Mouse (Mus musculus): ENCODE measurements around the gene Lipe.

DNA sequence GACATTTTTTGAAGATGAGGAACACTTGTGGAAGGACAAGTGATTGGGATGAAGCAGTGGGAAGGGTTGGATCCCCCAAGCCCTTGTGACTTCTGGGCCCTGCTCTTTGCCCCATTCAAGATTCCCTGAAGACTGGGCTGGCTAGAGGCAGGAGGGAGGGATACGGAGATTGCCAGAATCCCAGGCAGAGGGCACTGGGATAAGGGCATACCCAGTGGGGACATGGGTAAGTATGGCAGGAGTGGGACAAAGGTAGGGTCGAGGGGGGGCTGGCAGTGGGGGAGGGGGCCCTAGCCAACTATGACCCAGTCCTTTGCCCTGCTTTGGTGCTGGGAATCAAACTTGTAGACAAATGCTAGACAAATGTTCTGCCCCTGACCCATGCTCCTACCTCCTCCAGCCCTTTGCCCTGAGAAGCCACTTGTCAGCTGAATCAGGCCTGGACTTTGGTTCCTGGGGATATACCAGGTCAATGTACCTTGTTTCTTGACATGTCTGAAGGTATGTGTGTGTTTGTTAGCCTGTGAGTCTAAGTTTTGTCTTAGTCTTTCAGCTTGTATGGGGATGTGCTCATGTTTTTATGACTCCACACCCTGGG lies 6.6 kb downstream of the Lipe start:
- TF ChIP-seq CTCF (IDR thresholded peaks at IDR 0.05) (no peak), EP300 (IDR thresholded peaks at IDR 0.05) (no peak)

Data from lung, postnatal 0 days (tissue).